Mouse (Mus musculus): ENCODE measurements around the gene D10Jhu81e. TPM values are rescaled to one million over a fixed set of nuclear protein-coding genes. Genes with fewer than 3 reads are reported as not detected.
"Not testable (repeated sequence)": the region's sequence is repeated elsewhere in the genome, so short reads cannot be mapped to it uniquely, and the experiment has no call there.

Gene D10Jhu81e
- 10 to 100 TPM in 2 of 3 experiments, 1 to 10 TPM in 1; 7.9 to 44.8 (median 39.6) TPM for polyA plus RNA-seq (2017; shearing (Covaris generic))

- peak; percentile 99 for ATAC-seq
Measured at GRCm38 (mm10) chr10:78169281-78170042, at the start of gene D10Jhu81e. Gene D10Jhu81e (minus strand): TSS chr10:78169782.

GRCm38 (mm10) chr10:78218576-78218975 lies 49.0 kb upstream of the D10Jhu81e start:
- ATAC-seq, result no peak

- no peak for ATAC-seq
Measured at GRCm38 (mm10) chr10:78216376-78217083, 46.9 kb upstream of the D10Jhu81e start.

- ATAC-seq, result no peak
Measured at GRCm38 (mm10) chr10:78214371-78214770, 44.8 kb upstream of the D10Jhu81e start.

- ATAC-seq, result no peak
Measured at GRCm38 (mm10) chr10:78211311-78211710, 41.7 kb upstream of the D10Jhu81e start.

- ATAC-seq, result no peak
Measured at GRCm38 (mm10) chr10:78201182-78201581, 31.6 kb upstream of the D10Jhu81e start.

- no peak for ATAC-seq
Measured at GRCm38 (mm10) chr10:78192933-78193332, 23.4 kb upstream of the D10Jhu81e start.

- not testable (repeated sequence) for ATAC-seq
Measured at GRCm38 (mm10) chr10:78186076-78186475, 16.5 kb upstream of the D10Jhu81e start.

- peak; percentile 48 for ATAC-seq
Measured at GRCm38 (mm10) chr10:78185381-78185725, 15.8 kb upstream of the D10Jhu81e start.

GRCm38 (mm10) chr10:78184531-78185380 lies 15.2 kb upstream of the D10Jhu81e start, which contains the start of gene Pwp2:
Gene Pwp2 (minus strand): TSS chr10:78185149.
- peak; percentile 93 for ATAC-seq

GRCm38 (mm10) chr10:78183577-78183976 lies 14.0 kb upstream of the D10Jhu81e start:
- no peak for ATAC-seq

- ATAC-seq, result no peak
Measured at GRCm38 (mm10) chr10:78182321-78182720, 12.7 kb upstream of the D10Jhu81e start.

- no peak for ATAC-seq
Measured at GRCm38 (mm10) chr10:78174474-78174873, 4.9 kb upstream of the D10Jhu81e start.

GRCm38 (mm10) chr10:78171581-78171980 lies 2.0 kb upstream of the D10Jhu81e start:
- ATAC-seq, result no peak

GRCm38 (mm10) chr10:78171057-78171456 lies 1.5 kb upstream of the D10Jhu81e start:
- no peak for ATAC-seq

GRCm38 (mm10) chr10:78170445-78170844 lies 863 bp upstream of the D10Jhu81e start:
- no peak for ATAC-seq

GRCm38 (mm10) chr10:78168792-78169191 lies 790 bp downstream of the D10Jhu81e start:
- no peak for ATAC-seq

- ATAC-seq, result no peak
Measured at GRCm38 (mm10) chr10:78167775-78168174, 1.8 kb downstream of the D10Jhu81e start.

GRCm38 (mm10) chr10:78167333-78167732 lies 2.2 kb downstream of the D10Jhu81e start:
- ATAC-seq, result no peak

GRCm38 (mm10) chr10:78165256-78166005 lies 4.2 kb downstream of the D10Jhu81e start:
- no peak for ATAC-seq

- no peak for ATAC-seq
Measured at GRCm38 (mm10) chr10:78164786-78165185, 4.8 kb downstream of the D10Jhu81e start.

- ATAC-seq, result no peak
Measured at GRCm38 (mm10) chr10:78163923-78164322, 5.7 kb downstream of the D10Jhu81e start.

Data from inflammation-experienced regulatory T-cells, adult 6 months (primary cell).